Mouse (Mus musculus) hindbrain, embryonic 11.5 days (tissue): Measurements from ENCODE around the gene Ccdc188. TPM values are rescaled to one million over a fixed set of nuclear protein-coding genes. Genes with fewer than 3 reads are reported as not detected.
A peak's percentile ranks its signal among the peaks of the same experiment; 100 is the strongest.

Experiments used
- ATAC-seq: fragments of 200-750 bp; cut with Nextera tagmentation; 2 replicates; pipeline ENCODE4 v1.8.0; 2017; ENCODE audit warnings: mild to moderate bottlenecking, moderate TSS enrichment, moderate library complexity; ENCODE audit not compliant: low FRiP score
- DNase-seq: peaks from one replicate; pipeline ENCODE4 v3.0.0-alpha.2; 2015; ENCODE audit warnings: low spot score
- H3K27ac ChIP-seq: fragments of 300-500 bp; sonication (generic); 2 replicates; pipeline ENCODE4 v1.5.1; 2014; ENCODE audit warnings: mild to moderate bottlenecking, low read depth, low read length
- H3K27me3 ChIP-seq: fragments of 300-500 bp; sonication (generic); 2 replicates; pipeline ENCODE4 v1.6.1; 2014; ENCODE audit warnings: mild to moderate bottlenecking, low read length, moderate library complexity, mixed read lengths; ENCODE audit not compliant: control insufficient read depth, insufficient read depth
- H3K36me3 ChIP-seq: fragments of 300-500 bp; sonication (generic); 2 replicates; pipeline ENCODE4 v1.6.1; 2014; ENCODE audit warnings: mild to moderate bottlenecking, low read length, moderate library complexity, mixed read lengths; ENCODE audit not compliant: control insufficient read depth, insufficient read depth
- H3K4me1 ChIP-seq: fragments of 300-500 bp; sonication (generic); replicated peaks from 2 replicates; pipeline ENCODE4 v1.6.1; 2014; ENCODE audit warnings: low read length, mixed read lengths; ENCODE audit not compliant: control insufficient read depth, insufficient read depth
- H3K4me2 ChIP-seq: fragments of 300-500 bp; sonication (generic); replicated peaks from 2 replicates; pipeline ENCODE4 v1.6.1; 2014; ENCODE audit warnings: mild to moderate bottlenecking, low read depth, low read length
- H3K4me3 ChIP-seq: fragments of 300-500 bp; sonication (generic); 2 replicates; pipeline ENCODE4 v1.5.1; 2014; ENCODE audit warnings: low read depth, low read length
- H3K9ac ChIP-seq: fragments of 300-500 bp; sonication (generic); 2 replicates; pipeline ENCODE4 v1.6.1; 2014; ENCODE audit warnings: low read depth, low read length
- H3K9me3 ChIP-seq: fragments of 300-500 bp; sonication (generic); 2 replicates; pipeline ENCODE4 v1.6.1; 2016; ENCODE audit warnings: low read length; ENCODE audit not compliant: control insufficient read depth
- whole genome bisulfite sequencing: fragments of 180-500 bp; shearing (Covaris S2); extraction: QIAGEN DNeasy Blood & Tissue Kit; methylation state at CpG from one replicate; pipeline ENCODE4 v1.1.7; 2014; 5-methylcytosine and 5-hydroxymethylcytosine counted together
- polyA plus RNA-seq: library from polyadenylated mRNA; unstranded; fragments of >200 nt; fragmentation: Nextera tagmentation; extraction: Ambion mirVana; gene quantifications from 2 replicates; pipeline ENCODE4 v1.2.1, GENCODE M21; 2014

Gene Ccdc188
- polyA plus RNA-seq, 1 experiment from 2014 or later = not detected

- Histone ChIP-seq H3K27me3 (no peaks in the 10 kb centered on the region), H3K9me3 (no peaks in the 10 kb centered on the region), H3K27ac (no peak overlapping the region), H3K4me2 (no peak overlapping the region), H3K4me3 (no peak overlapping the region), H3K9ac (no peak overlapping the region), H3K4me1 (no peaks in the 10 kb centered on the region), H3K36me3 (no peaks in the 10 kb centered on the region)
- ATAC-seq (no peak), DNase-seq (no peak)
- 59% methylated on average over 10 of the region's 10 CpGs for WGBS
These were observed 36.3 kb upstream of the Ccdc188 start for GRCm38 (mm10) chr16:18181398-18181797.

- no peaks in the 10 kb centered on the region for H3K4me1 ChIP-seq
- no peak overlapping the region for H3K9ac ChIP-seq
- 84% methylated on average over 8 of the region's 8 CpGs for WGBS
- no peaks in the 10 kb centered on the region for H3K27me3 ChIP-seq
- H3K4me2 ChIP-seq = no peak overlapping the region
- no peaks in the 10 kb centered on the region for H3K9me3 ChIP-seq
- no peaks in the 10 kb centered on the region for H3K36me3 ChIP-seq
- DNase-seq (no peak), ATAC-seq (no peak)
- H3K27ac ChIP-seq = no peak overlapping the region
- H3K4me3 ChIP-seq = no peak overlapping the region
These were observed 34.9 kb upstream of the Ccdc188 start for GRCm38 (mm10) chr16:18182766-18183165.

GRCm38 (mm10) chr16:18185715-18186449, 31.8 kb upstream of the Ccdc188 start:
- ATAC-seq = no peak
- no peaks in the 10 kb centered on the region for H3K9me3 ChIP-seq
- H3K36me3 ChIP-seq = no peaks in the 10 kb centered on the region
- DNase-seq = no peak
- H3K4me2 ChIP-seq = no peak overlapping the region
- no peaks in the 10 kb centered on the region for H3K27me3 ChIP-seq
- H3K4me1 ChIP-seq = no peaks in the 10 kb centered on the region
- no peak overlapping the region for H3K27ac ChIP-seq
- no peak overlapping the region for H3K9ac ChIP-seq
- no peak overlapping the region for H3K4me3 ChIP-seq
- WGBS = 84% methylated on average over 8 of the region's 8 CpGs

GRCm38 (mm10) chr16:18186798-18187197, 30.9 kb upstream of the Ccdc188 start:
- no peak for DNase-seq
- Histone ChIP-seq H3K4me3 (no peak overlapping the region), H3K9me3 (no peaks in the 10 kb centered on the region), H3K4me2 (no peak overlapping the region), H3K27ac (no peak overlapping the region), H3K27me3 (no peaks in the 10 kb centered on the region), H3K36me3 (no peaks in the 10 kb centered on the region), H3K9ac (no peak overlapping the region), H3K4me1 (no peaks in the 10 kb centered on the region)
- WGBS = 90% methylated on average over 4 of the region's 4 CpGs
- ATAC-seq = no peak

- no peak overlapping the region for H3K9ac ChIP-seq
- ATAC-seq (no peak), DNase-seq (no peak)
- H3K4me1 ChIP-seq = no peaks in the 10 kb centered on the region
- no peak overlapping the region for H3K27ac ChIP-seq
- no peaks in the 10 kb centered on the region for H3K36me3 ChIP-seq
- 94% methylated on average over 3 of the region's 3 CpGs for WGBS
- no peak overlapping the region for H3K4me3 ChIP-seq
- no peak overlapping the region for H3K4me2 ChIP-seq
- H3K27me3 ChIP-seq = no peaks in the 10 kb centered on the region
- no peaks in the 10 kb centered on the region for H3K9me3 ChIP-seq
These were observed 30.5 kb upstream of the Ccdc188 start for GRCm38 (mm10) chr16:18187221-18187620.

GRCm38 (mm10) chr16:18191006-18191405, 26.7 kb upstream of the Ccdc188 start:
- H3K4me3 ChIP-seq = no peak overlapping the region
- no peak overlapping the region for H3K4me2 ChIP-seq
- no peak for DNase-seq
- 84% methylated on average over 2 of the region's 2 CpGs for WGBS
- no peaks in the 10 kb centered on the region for H3K9me3 ChIP-seq
- H3K27me3 ChIP-seq = no peaks in the 10 kb centered on the region
- no peak overlapping the region for H3K27ac ChIP-seq
- peaks cover 5% of the 10 kb centered on the region; the same call in 1 of the 2 replicates for H3K4me1 ChIP-seq
- ATAC-seq = no peak
- H3K9ac ChIP-seq = no peak overlapping the region
- no peaks in the 10 kb centered on the region for H3K36me3 ChIP-seq

GRCm38 (mm10) chr16:18194208-18194985, 23.3 kb upstream of the Ccdc188 start:
- peaks cover 7% of the 10 kb centered on the region; the same call in 1 of the 2 replicates for H3K4me1 ChIP-seq
- H3K4me3 ChIP-seq = no peak overlapping the region
- no peak overlapping the region for H3K9ac ChIP-seq
- peak; percentile 57 for DNase-seq
- H3K27me3 ChIP-seq = no peaks in the 10 kb centered on the region
- 63% methylated on average over 15 of the region's 15 CpGs for WGBS
- no peak overlapping the region for H3K4me2 ChIP-seq
- H3K27ac ChIP-seq = 0 out of 2 replicates have a peak overlapping the region, but pooled peaks have one; percentile 1
- H3K9me3 ChIP-seq = no peaks in the 10 kb centered on the region
- ATAC-seq = peak; percentile 67
- no peaks in the 10 kb centered on the region for H3K36me3 ChIP-seq

- WGBS = 59% methylated on average over 5 of the region's 5 CpGs
- no peak overlapping the region for H3K4me2 ChIP-seq
- no peak overlapping the region; the same call in 1 of the 2 replicates for H3K9ac ChIP-seq
- no peaks in the 10 kb centered on the region for H3K9me3 ChIP-seq
- no peak for ATAC-seq
- H3K27ac ChIP-seq = no peak overlapping the region
- no peak overlapping the region for H3K4me3 ChIP-seq
- no peak for DNase-seq
- no peaks in the 10 kb centered on the region for H3K27me3 ChIP-seq
- H3K36me3 ChIP-seq = no peaks in the 10 kb centered on the region
- H3K4me1 ChIP-seq = peaks cover 7% of the 10 kb centered on the region; the same call in 1 of the 2 replicates
These were observed 22.6 kb upstream of the Ccdc188 start for GRCm38 (mm10) chr16:18195068-18195467.
